Mouse (Mus musculus): ENCODE results near the gene Ap3d1. TPM values are rescaled to one million over a fixed set of nuclear protein-coding genes. Genes with fewer than 3 reads are reported as not detected.

Gene Ap3d1
- polyA plus RNA-seq, 1 experiment from 2014 or later: 58.9 TPM

DNA sequence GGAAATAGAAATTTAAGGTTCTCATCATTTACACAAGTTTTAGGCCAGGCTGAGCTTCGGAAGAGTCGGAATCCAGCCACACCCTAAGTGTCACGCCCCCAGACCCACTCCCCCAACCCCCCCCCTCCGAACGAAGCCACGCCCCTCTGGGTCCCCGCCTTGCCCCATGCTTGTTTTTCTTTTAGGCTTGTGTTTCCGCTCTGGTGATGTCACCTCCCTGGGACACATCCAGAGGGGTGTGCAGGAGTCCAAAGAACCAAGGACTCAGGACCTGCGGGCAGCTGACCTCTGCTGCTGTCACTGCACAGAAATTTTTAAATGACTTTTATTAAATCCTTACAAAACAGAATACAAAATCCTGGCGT lies 77.1 kb downstream of the Ap3d1 start:
- peak; percentile 70 for ATAC-seq (ENCODE audit: insufficient number of reproducible peaks, low FRiP score)
- Histone ChIP-seq H3K4me2 (peak overlapping the region; percentile 57), H3K27ac (ENCODE audit: poor library complexity, severe bottlenecking) (peak overlapping the region; percentile 86), H3K4me1 (replicated peaks) (peaks cover 44% of the 10 kb centered on the region), H3K27me3 (replicated peaks) (no peaks in the 10 kb centered on the region), H3K9ac (peak overlapping the region; percentile 60), H3K4me3 (0 out of 2 replicates have a peak overlapping the region, but pooled peaks have one; percentile 27), H3K9me3 (replicated peaks) (no peaks in the 10 kb centered on the region), H3K36me3 (peaks cover 46% of the 10 kb centered on the region)
- WGBS: 10% methylated on average over 10 of the region's 10 CpGs

DNA sequence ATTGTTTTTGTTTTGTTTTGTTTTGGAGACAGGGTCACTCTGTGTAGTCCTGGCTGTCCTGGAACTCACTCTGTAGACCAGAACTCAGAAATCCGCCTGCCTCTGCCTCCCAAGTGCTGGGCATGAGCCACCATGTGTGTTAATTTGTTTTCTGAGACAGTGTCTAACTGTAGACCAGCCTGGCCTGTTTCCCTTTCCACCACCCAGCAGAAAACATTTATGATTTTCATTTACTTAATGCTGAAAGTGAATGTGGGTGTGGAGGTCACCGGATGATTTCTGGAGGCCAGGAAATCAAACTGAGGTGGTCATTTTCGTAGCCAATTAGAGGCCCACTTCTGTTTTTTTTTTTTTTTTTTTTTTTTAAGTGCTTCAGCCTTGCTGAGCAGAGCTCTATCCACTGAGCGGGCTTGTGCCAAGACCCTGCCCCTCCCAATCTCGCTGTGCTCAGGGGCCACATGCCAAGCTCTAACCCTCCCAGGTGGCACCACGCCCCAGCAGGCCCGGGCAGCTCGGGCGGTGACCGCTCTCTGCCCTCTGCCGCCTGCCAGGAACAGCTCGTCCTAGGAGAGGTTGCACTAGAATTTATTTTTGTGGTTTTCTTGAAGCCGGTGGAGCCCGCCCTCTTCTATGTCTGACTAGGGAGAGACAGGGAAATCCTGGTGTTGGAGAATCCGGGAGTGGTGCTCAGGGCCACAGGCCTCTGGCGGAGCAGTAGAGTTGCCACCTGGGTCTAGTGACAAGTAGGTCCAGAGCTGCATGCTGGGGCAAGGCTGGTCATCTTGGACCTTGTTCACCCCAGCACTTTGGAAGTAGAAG lies 77.7 kb downstream of the Ap3d1 start:
- Histone ChIP-seq H3K36me3 (peaks cover 40% of the 10 kb centered on the region), H3K4me1 (replicated peaks) (peaks cover 44% of the 10 kb centered on the region), H3K4me2 (peak overlapping the region; percentile 57), H3K9ac (peak overlapping the region; percentile 60), H3K9me3 (replicated peaks) (no peaks in the 10 kb centered on the region), H3K27ac (ENCODE audit: poor library complexity, severe bottlenecking) (peak overlapping the region; percentile 86), H3K27me3 (replicated peaks) (no peaks in the 10 kb centered on the region), H3K4me3 (peak overlapping the region; percentile 27; the same call in 1 of the 2 replicates)
- WGBS: 25% methylated on average over 16 of the region's 16 CpGs
- peak; percentile 40 for ATAC-seq (ENCODE audit: insufficient number of reproducible peaks, low FRiP score)

DNA sequence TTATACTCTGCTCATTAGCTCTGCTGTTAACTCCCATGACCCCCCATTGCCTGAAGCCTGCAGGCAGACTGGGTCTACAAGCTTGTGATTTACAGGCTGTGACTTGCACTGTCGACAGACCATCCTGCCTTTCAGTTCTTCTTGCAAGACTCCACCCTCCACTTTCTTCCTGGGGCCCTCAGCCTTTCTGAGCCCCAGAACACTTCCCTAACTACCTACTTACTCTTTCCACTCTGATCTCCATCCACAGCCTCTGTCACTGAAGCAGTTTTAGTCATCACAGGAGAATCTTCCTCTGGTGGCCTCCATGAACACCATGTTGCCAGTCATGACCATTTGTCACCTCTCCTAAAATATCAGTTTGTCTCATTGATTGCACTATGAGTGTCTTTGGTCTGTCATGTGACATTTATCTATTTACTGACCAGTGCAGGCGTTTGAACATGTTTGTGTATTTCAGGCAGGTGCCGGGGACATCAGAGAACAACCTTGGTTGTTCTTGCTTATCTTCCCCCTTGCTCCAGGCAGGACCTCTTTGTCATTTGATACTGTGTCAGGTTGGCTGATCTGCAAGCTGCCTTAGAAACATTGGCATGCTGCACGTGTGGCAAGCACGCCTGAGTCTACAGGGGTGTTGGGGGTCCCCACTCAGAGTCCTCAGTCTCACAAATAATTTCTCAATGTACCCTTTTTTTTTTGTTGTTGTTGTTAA lies 78.4 kb downstream of the Ap3d1 start:
- Histone ChIP-seq H3K4me1 (replicated peaks) (peaks cover 47% of the 10 kb centered on the region), H3K9me3 (replicated peaks) (no peaks in the 10 kb centered on the region), H3K27ac (ENCODE audit: poor library complexity, severe bottlenecking) (peak overlapping the region; percentile 86; the same call in 1 of the 2 replicates), H3K27me3 (replicated peaks) (no peaks in the 10 kb centered on the region), H3K4me2 (no peak overlapping the region), H3K36me3 (peaks cover 32% of the 10 kb centered on the region), H3K9ac (no peak overlapping the region), H3K4me3 (no peak overlapping the region)
- WGBS: 21% methylated on average over 5 of the region's 5 CpGs
- ATAC-seq (ENCODE audit: insufficient number of reproducible peaks, low FRiP score): no peak

DNA sequence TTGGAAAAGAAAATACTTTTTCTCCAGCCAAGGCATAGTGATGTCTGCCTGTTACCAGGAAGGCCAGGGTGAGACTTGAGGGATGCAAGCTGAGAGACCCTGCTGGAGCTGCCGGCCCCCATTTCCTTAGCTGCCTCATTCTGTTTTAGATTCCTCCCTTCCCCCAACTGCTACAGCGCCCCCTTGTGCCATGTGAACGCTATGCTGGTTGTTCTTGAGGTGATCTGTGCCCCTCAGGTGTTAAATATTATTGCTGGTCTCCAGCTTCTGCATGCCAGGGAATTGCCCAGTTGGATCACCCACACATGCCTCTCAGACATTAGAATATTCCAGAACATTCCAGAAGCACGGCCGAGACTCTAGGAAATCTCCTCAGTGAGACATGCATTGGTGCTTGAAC lies 80.9 kb downstream of the Ap3d1 start:
- Histone ChIP-seq H3K4me1 (replicated peaks) (peaks cover 45% of the 10 kb centered on the region), H3K27ac (ENCODE audit: poor library complexity, severe bottlenecking) (no peak overlapping the region), H3K36me3 (peaks cover 7% of the 10 kb centered on the region), H3K4me2 (no peak overlapping the region), H3K9me3 (replicated peaks) (no peaks in the 10 kb centered on the region), H3K9ac (no peak overlapping the region), H3K4me3 (no peak overlapping the region), H3K27me3 (replicated peaks) (no peaks in the 10 kb centered on the region)
- ATAC-seq (ENCODE audit: insufficient number of reproducible peaks, low FRiP score): no peak
- WGBS: 25% methylated on average over 5 of the region's 5 CpGs

DNA sequence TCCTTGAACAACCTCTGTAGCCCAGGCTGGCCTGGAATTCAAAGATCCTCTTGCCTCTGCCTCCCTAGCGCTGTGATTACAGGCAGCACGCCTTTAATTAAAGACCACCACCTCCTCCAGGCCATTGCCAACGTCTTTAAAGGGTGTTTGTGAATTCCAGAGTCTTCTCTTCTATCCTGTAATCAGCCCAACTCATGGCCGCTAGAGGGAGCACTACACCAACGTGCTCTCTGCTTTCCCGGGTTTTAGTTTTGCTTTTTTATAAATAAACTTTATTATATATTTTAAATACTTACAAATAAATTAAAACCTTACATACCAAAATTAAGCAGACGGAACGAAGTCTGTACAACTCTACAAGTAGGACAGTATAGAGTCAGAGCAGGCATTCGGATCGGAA lies 82.9 kb downstream of the Ap3d1 start:
- Histone ChIP-seq H3K9ac (no peak overlapping the region), H3K36me3 (no peaks in the 10 kb centered on the region), H3K4me3 (peak overlapping the region; percentile 7; the same call in 1 of the 2 replicates), H3K4me1 (replicated peaks) (peaks cover 42% of the 10 kb centered on the region), H3K9me3 (replicated peaks) (no peaks in the 10 kb centered on the region), H3K27me3 (replicated peaks) (no peaks in the 10 kb centered on the region), H3K4me2 (peak overlapping the region; percentile 40), H3K27ac (ENCODE audit: poor library complexity, severe bottlenecking) (no peak overlapping the region)
- 15% methylated on average over 10 of the region's 10 CpGs for WGBS
- no peak for ATAC-seq (ENCODE audit: insufficient number of reproducible peaks, low FRiP score)

DNA sequence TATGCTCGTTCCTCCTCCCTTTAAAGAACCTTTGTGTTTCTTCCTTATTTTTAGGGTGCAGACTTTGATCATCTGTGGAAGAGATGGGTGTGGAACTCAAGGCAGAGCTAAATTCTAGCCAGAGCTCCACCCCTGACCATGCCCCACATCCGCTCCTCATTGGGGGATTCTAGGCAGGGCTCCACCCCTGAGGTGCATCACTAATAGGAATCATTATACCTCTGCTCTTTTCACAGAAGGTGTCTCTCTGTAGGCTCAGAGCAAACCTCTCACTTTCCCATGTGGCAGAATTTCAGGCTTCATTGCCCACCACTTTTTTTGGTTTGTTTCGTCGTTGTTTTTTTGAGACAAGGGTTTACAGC lies 83.2 kb downstream of the Ap3d1 start:
- Histone ChIP-seq H3K4me2 (0 out of 2 replicates have a peak overlapping the region, but pooled peaks have one; percentile 40), H3K9ac (no peak overlapping the region), H3K9me3 (replicated peaks) (no peaks in the 10 kb centered on the region), H3K4me1 (replicated peaks) (peaks cover 40% of the 10 kb centered on the region), H3K4me3 (no peak overlapping the region), H3K27ac (ENCODE audit: poor library complexity, severe bottlenecking) (no peak overlapping the region), H3K36me3 (no peaks in the 10 kb centered on the region), H3K27me3 (replicated peaks) (no peaks in the 10 kb centered on the region)
- WGBS: 63% methylated on average over 4 of the region's 4 CpGs
- no peak for ATAC-seq (ENCODE audit: insufficient number of reproducible peaks, low FRiP score)

DNA sequence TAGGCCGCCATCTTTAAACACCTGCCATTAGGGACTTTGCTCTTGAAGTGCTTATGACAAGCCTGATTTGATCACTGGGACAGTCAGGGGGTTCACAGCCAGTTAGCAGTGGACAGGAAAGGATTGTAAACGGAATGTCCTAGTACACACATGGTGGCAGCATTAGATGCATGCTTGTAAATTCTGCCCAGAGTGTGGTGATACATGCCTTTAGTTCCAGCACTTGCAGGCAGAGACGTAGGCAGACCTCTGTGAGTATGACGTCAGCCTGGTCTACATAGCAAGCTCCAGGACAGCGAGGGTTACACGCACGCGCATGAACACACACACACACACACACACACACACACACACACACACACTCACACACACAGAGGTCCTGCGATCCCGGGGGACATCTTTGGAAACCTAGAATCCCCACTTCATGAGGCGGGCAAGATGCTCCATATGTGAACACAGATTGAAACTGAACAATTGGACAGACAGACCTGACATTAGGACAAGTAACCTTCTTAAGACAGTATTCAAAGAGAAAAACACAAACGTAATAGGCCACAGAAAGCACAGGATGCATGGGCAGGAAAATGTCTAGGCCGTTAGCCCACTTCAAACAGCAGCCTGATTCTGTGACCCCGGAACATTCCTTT lies 83.7 kb downstream of the Ap3d1 start:
- no peak overlapping the region for H3K9ac ChIP-seq
- H3K9me3 ChIP-seq (replicated peaks): no peaks in the 10 kb centered on the region
- WGBS: 81% methylated on average over 14 of the region's 14 CpGs
- no peak overlapping the region for H3K4me3 ChIP-seq
- no peaks in the 10 kb centered on the region for H3K36me3 ChIP-seq
- no peak overlapping the region for H3K4me2 ChIP-seq
- no peaks in the 10 kb centered on the region for H3K27me3 ChIP-seq (replicated peaks)
- peaks cover 40% of the 10 kb centered on the region for H3K4me1 ChIP-seq (replicated peaks)
- no peak overlapping the region for H3K27ac ChIP-seq (ENCODE audit: poor library complexity, severe bottlenecking)
- no peak for ATAC-seq (ENCODE audit: insufficient number of reproducible peaks, low FRiP score)

Other genes starting within 250 kb of the Ap3d1 start
- not detected in 2 replicates for gene Onecut3, start 247.4 kb downstream of the Ap3d1 start, polyA plus RNA-seq (2016; fragmentation: Nextera tagmentation; extraction: Ambion mirVana)
- gene Atp8b3, start 203.1 kb downstream of the Ap3d1 start, polyA plus RNA-seq (2016; fragmentation: Nextera tagmentation; extraction: Ambion mirVana): 0.05 and 0.17 TPM in 2 replicates
- 21.5 and 22.2 TPM in 2 replicates for gene Rexo1, start 180.7 kb downstream of the Ap3d1 start, polyA plus RNA-seq (2016; fragmentation: Nextera tagmentation; extraction: Ambion mirVana)
- gene Klf16, start 164.9 kb downstream of the Ap3d1 start, polyA plus RNA-seq (2016; fragmentation: Nextera tagmentation; extraction: Ambion mirVana): 7.9 and 8.5 TPM in 2 replicates
- gene Abhd17a, start 151.9 kb downstream of the Ap3d1 start, polyA plus RNA-seq (2016; fragmentation: Nextera tagmentation; extraction: Ambion mirVana): 99.4 and 105 TPM in 2 replicates
- 67.4 and 70.0 TPM in 2 replicates for gene Scamp4, start 139.4 kb downstream of the Ap3d1 start, polyA plus RNA-seq (2016; fragmentation: Nextera tagmentation; extraction: Ambion mirVana)
- 3.5 and 4.1 TPM in 2 replicates for gene Adat3, start 139.4 kb downstream of the Ap3d1 start, polyA plus RNA-seq (2016; fragmentation: Nextera tagmentation; extraction: Ambion mirVana)
- 2.4 and 2.6 TPM in 2 replicates for gene Gm49322, start 136.2 kb downstream of the Ap3d1 start, polyA plus RNA-seq (2016; fragmentation: Nextera tagmentation; extraction: Ambion mirVana)
- gene Csnk1g2, start 119.4 kb downstream of the Ap3d1 start, polyA plus RNA-seq (2016; fragmentation: Nextera tagmentation; extraction: Ambion mirVana): 131 and 136 TPM in 2 replicates
- gene Btbd2, start 85.2 kb downstream of the Ap3d1 start, polyA plus RNA-seq (2016; fragmentation: Nextera tagmentation; extraction: Ambion mirVana): 64.9 and 65.7 TPM in 2 replicates
- 99.6 and 102 TPM in 2 replicates for gene Mknk2, start 64.2 kb downstream of the Ap3d1 start, polyA plus RNA-seq (2016; fragmentation: Nextera tagmentation; extraction: Ambion mirVana)
- gene Mob3a, start 40.3 kb downstream of the Ap3d1 start, polyA plus RNA-seq (2016; fragmentation: Nextera tagmentation; extraction: Ambion mirVana): 34.8 and 38.1 TPM in 2 replicates
- 13.2 and 18.4 TPM in 2 replicates for gene Izumo4, start 40.1 kb downstream of the Ap3d1 start, polyA plus RNA-seq (2016; fragmentation: Nextera tagmentation; extraction: Ambion mirVana)
- 25.7 and 30.9 TPM in 2 replicates for gene Dot1l, start 12.9 kb upstream of the Ap3d1 start, polyA plus RNA-seq (2016; fragmentation: Nextera tagmentation; extraction: Ambion mirVana)
- gene Sf3a2, start 55.9 kb upstream of the Ap3d1 start, polyA plus RNA-seq (2016; fragmentation: Nextera tagmentation; extraction: Ambion mirVana): 51.2 and 58.3 TPM in 2 replicates
- 82.4 and 83.2 TPM in 2 replicates for gene Plekhj1, start 56.4 kb upstream of the Ap3d1 start, polyA plus RNA-seq (2016; fragmentation: Nextera tagmentation; extraction: Ambion mirVana)
- 0.14 and 0.23 TPM in 2 replicates for gene Amh, start 63.0 kb upstream of the Ap3d1 start, polyA plus RNA-seq (2016; fragmentation: Nextera tagmentation; extraction: Ambion mirVana)
- gene Jsrp1, start 71.2 kb upstream of the Ap3d1 start, polyA plus RNA-seq (2016; fragmentation: Nextera tagmentation; extraction: Ambion mirVana): 6.1 and 6.7 TPM in 2 replicates
- 1,577 and 1,597 TPM in 2 replicates for gene Oaz1, start 84.4 kb upstream of the Ap3d1 start, polyA plus RNA-seq (2016; fragmentation: Nextera tagmentation; extraction: Ambion mirVana)
- gene Lingo3, start 101.8 kb upstream of the Ap3d1 start, polyA plus RNA-seq (2016; fragmentation: Nextera tagmentation; extraction: Ambion mirVana): 0.46 and 0.54 TPM in 2 replicates
- gene Lsm7, start 112.9 kb upstream of the Ap3d1 start, polyA plus RNA-seq (2016; fragmentation: Nextera tagmentation; extraction: Ambion mirVana): 177 and 182 TPM in 2 replicates
- 34.8 and 35.2 TPM in 2 replicates for gene Sppl2b, start 113.0 kb upstream of the Ap3d1 start, polyA plus RNA-seq (2016; fragmentation: Nextera tagmentation; extraction: Ambion mirVana)
- gene Tmprss9, start 129.6 kb upstream of the Ap3d1 start, polyA plus RNA-seq (2016; fragmentation: Nextera tagmentation; extraction: Ambion mirVana): not detected in 2 replicates
- gene Timm13, start 158.7 kb upstream of the Ap3d1 start, polyA plus RNA-seq (2016; fragmentation: Nextera tagmentation; extraction: Ambion mirVana): 285 and 293 TPM in 2 replicates
- 34.3 and 35.3 TPM in 2 replicates for gene Lmnb2, start 176.0 kb upstream of the Ap3d1 start, polyA plus RNA-seq (2016; fragmentation: Nextera tagmentation; extraction: Ambion mirVana)
- 27.8 and 29.9 TPM in 2 replicates for gene Gadd45b, start 187.8 kb upstream of the Ap3d1 start, polyA plus RNA-seq (2016; fragmentation: Nextera tagmentation; extraction: Ambion mirVana)